Mouse (Mus musculus): ENCODE measurements around the gene Lyzl4. TPM values are rescaled to one million over a fixed set of nuclear protein-coding genes. Genes with fewer than 3 reads are reported as not detected.
A peak's percentile ranks its signal among the peaks of the same experiment; 100 is the strongest.
"Not testable (repeated sequence)": the region's sequence is repeated elsewhere in the genome, so short reads cannot be mapped to it uniquely, and the experiment has no call there.

Lyzl4 gene
- total RNA-seq, 2 experiments from 2014 or later, result 0.69 to 1.3 TPM

- peak in 1 of 2 experiments; percentile 26 for DNase-seq (ENCODE audit: low spot score in 2 of 2)
Observed at GRCm38 (mm10) chr9:121602381-121602780, 39.5 kb downstream of the Lyzl4 start.

GRCm38 (mm10) chr9:121600861-121601427, 41.0 kb downstream of the Lyzl4 start:
- DNase-seq (ENCODE audit: low spot score in 2 of 2), result peak; percentile 58 to 62

- DNase-seq (ENCODE audit: low spot score in 2 of 2), result peak; percentile 29 to 34
Observed at GRCm38 (mm10) chr9:121600201-121600860, 41.6 kb downstream of the Lyzl4 start.

GRCm38 (mm10) chr9:121599551-121599950, 42.3 kb downstream of the Lyzl4 start:
- no peak for DNase-seq (ENCODE audit: low spot score in 2 of 2)

- DNase-seq (ENCODE audit: low spot score in 2 of 2), result no peak
Observed at GRCm38 (mm10) chr9:121598106-121598505, 43.8 kb downstream of the Lyzl4 start.

- no peak for DNase-seq (ENCODE audit: low spot score in 2 of 2)
Observed at GRCm38 (mm10) chr9:121594771-121595170, 47.1 kb downstream of the Lyzl4 start.

GRCm38 (mm10) chr9:121593768-121594167, 48.1 kb downstream of the Lyzl4 start:
- not testable (repeated sequence) for DNase-seq (ENCODE audit: low spot score in 2 of 2)

- no peak for DNase-seq (ENCODE audit: low spot score in 2 of 2)
Observed at GRCm38 (mm10) chr9:121592948-121593550, 48.8 kb downstream of the Lyzl4 start.

GRCm38 (mm10) chr9:121589533-121589932, 52.4 kb downstream of the Lyzl4 start:
- DNase-seq (ENCODE audit: low spot score in 2 of 2), result no peak

- DNase-seq (ENCODE audit: low spot score in 2 of 2), result no peak
Observed at GRCm38 (mm10) chr9:121574380-121574779, 67.5 kb downstream of the Lyzl4 start.

- DNase-seq (ENCODE audit: low spot score in 2 of 2), result no peak
Observed at GRCm38 (mm10) chr9:121568451-121568850, 73.4 kb downstream of the Lyzl4 start.

GRCm38 (mm10) chr9:121566387-121566786, 75.5 kb downstream of the Lyzl4 start:
- DNase-seq (ENCODE audit: low spot score in 2 of 2), result no peak

GRCm38 (mm10) chr9:121563276-121563675, 78.6 kb downstream of the Lyzl4 start:
- no peak for DNase-seq (ENCODE audit: low spot score in 2 of 2)

- no peak for DNase-seq (ENCODE audit: low spot score in 2 of 2)
Observed at GRCm38 (mm10) chr9:121560515-121560914, 81.4 kb downstream of the Lyzl4 start.

GRCm38 (mm10) chr9:121558167-121558566, 83.7 kb downstream of the Lyzl4 start:
- DNase-seq (ENCODE audit: low spot score in 2 of 2), result no peak

GRCm38 (mm10) chr9:121556913-121557312, 85.0 kb downstream of the Lyzl4 start:
- DNase-seq (ENCODE audit: low spot score in 2 of 2), result no peak

- DNase-seq (ENCODE audit: low spot score in 2 of 2), result peak in 1 of 2 experiments; percentile 34
Observed at GRCm38 (mm10) chr9:121555395-121556000, 86.4 kb downstream of the Lyzl4 start.

GRCm38 (mm10) chr9:121553643-121554042, 88.3 kb downstream of the Lyzl4 start:
- DNase-seq (ENCODE audit: low spot score in 2 of 2), result no peak

- peak in 1 of 2 experiments; percentile 29 for DNase-seq (ENCODE audit: low spot score in 2 of 2)
Observed at GRCm38 (mm10) chr9:121550327-121550771, 91.5 kb downstream of the Lyzl4 start.

GRCm38 (mm10) chr9:121549444-121549843, 92.5 kb downstream of the Lyzl4 start:
- DNase-seq (ENCODE audit: low spot score in 2 of 2), result no peak

- DNase-seq (ENCODE audit: low spot score in 2 of 2), result no peak
Observed at GRCm38 (mm10) chr9:121549010-121549409, 92.9 kb downstream of the Lyzl4 start.

- no peak for DNase-seq (ENCODE audit: low spot score in 2 of 2)
Observed at GRCm38 (mm10) chr9:121547431-121547830, 94.5 kb downstream of the Lyzl4 start.
